ENCODE assay signal across 8 mouse cellular contexts in the genomic region with DNA sequence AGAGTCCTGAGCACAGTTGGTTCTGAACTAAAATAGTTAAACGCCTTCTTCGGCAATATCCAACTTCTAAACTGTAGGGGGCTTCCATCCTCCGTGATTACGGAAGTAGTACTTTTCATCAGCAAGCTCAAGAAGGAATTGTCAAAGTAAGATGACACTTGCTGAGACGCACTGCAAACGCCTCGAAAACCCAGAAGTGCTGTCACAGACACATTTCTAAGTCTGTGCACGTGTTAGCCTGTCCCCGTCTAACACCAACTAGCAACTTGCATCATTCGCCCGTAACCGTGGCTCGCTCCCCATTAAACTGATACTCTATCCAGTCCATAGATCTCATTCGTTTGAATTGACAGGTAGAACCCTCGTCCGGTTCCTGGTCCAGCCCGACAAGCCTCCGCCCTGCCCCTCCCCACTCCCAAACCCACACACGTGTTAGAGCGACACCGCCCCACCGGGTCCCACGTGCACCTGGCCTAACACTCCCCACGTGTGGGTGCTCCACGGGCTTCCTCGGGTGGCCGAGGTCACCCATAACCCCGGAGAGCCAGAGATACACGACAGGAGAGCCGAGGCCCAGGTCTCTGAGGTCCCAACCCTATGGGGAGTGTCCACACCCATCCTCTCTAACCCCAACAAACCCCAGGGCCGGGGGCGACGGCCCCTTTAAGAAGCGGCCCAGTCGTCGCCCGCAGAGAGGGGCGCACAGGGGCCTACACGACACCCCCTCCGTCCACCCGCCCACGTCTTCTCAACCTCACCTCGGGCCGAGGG. TPM values are rescaled to one million over a fixed set of nuclear protein-coding genes. Genes with fewer than 3 reads are reported as not detected.
DNase-seq lines count a peak whose midpoint lies in the region; ATAC-seq lines count a peak whose summit lies in the region.

No protein-coding gene starts in this region.

- peaks cover 17% of the 10 kb centered on the region for H3K4me1 ChIP-seq in hindbrain, embryonic 16.5 days (ENCODE audit: control insufficient read depth, insufficient read depth, low read depth, low read length)

- no peaks in the 10 kb centered on the region for H3K36me3 ChIP-seq in hindbrain, embryonic 16.5 days (ENCODE audit: control insufficient read depth, insufficient read depth, low read length)

- under 1% methylated on average over 39 of the region's 44 CpGs for WGBS in hindbrain, embryonic 16.5 days

- H3K27me3 ChIP-seq in hindbrain, embryonic 16.5 days (replicated peaks; ENCODE audit: control insufficient read depth, insufficient read depth, low read length): no peaks in the 10 kb centered on the region

- H3K9ac ChIP-seq in hindbrain, embryonic 16.5 days (ENCODE audit: low read depth, low read length): peak overlapping the region; percentile 98

- DNase-seq in cerebellum, postnatal 4 days (ENCODE audit: low spot score in 2 of 2): peak; percentile 25 to 48
- peak; percentile 75 for DNase-seq in gastrocnemius, adult 18-20 months (ENCODE audit: low spot score)
- DNase-seq in left cerebral cortex, adult 11 months (ENCODE audit: low spot score): peak; percentile 48
- peak; percentile 82 for DNase-seq in lung, postnatal 36 days
- DNase-seq in right cerebral cortex, adult 18-20 months: peak; percentile 73
- DNase-seq in urinary bladder, adult 2 months (ENCODE audit: low spot score): peak; percentile 74

- peak overlapping the region; percentile 88 for H3K4me3 ChIP-seq in hindbrain, embryonic 16.5 days (ENCODE audit: low read length)

- peak overlapping the region; percentile 80 for H3K4me2 ChIP-seq in hindbrain, embryonic 16.5 days (ENCODE audit: low read length)

- peak overlapping the region; percentile 98 for H3K27ac ChIP-seq in hindbrain, embryonic 16.5 days (ENCODE audit: low read depth, low read length)

- no peaks in the 10 kb centered on the region for H3K9me3 ChIP-seq in hindbrain, embryonic 16.5 days (ENCODE audit: control insufficient read depth, low read length)

- ATAC-seq in activated CD4-positive, CD25-positive, alpha-beta regulatory T cell, adult 4 months: peak; percentile 31
- ATAC-seq in hindbrain, embryonic 16.5 days: peak; percentile 68

RNA-seq across cellular contexts. Expression of a gene that starts 0.7 kb away (rescaled TPM):
- polyA plus RNA-seq in activated CD4-positive, CD25-positive, alpha-beta regulatory T cell, adult 4 months (2017; shearing (Covaris generic)): 1 to 10 TPM; 7.0 to 7.1 TPM
- total RNA-seq in gastrocnemius, adult 18-20 months (2021): 10 to 100 TPM; 11.2 to 12.1 TPM
- polyA plus RNA-seq in hindbrain, embryonic 16.5 days (2015; fragmentation: Nextera tagmentation; extraction: Ambion mirVana): 2.8 and 3.4 TPM in 2 replicates
- 11.1 and 13.1 TPM in 2 replicates for polyA plus RNA-seq in urinary bladder, adult 2 months (2012; rRNA removed)

Comparison
In these comparisons a context has a peak if more than half of its experiments do, and no peak if none do; other contexts are left out.
1. Peak in every context shown above with its lines: DNase-seq, ATAC-seq, H3K4me3 ChIP-seq and H3K27ac ChIP-seq.